Mouse (Mus musculus): ENCODE results near the gene A530084C06Rik. TPM values are rescaled to one million over a fixed set of nuclear protein-coding genes. Genes with fewer than 3 reads are reported as not detected.

Gene A530084C06Rik
- not detected in 2 replicates for polyA plus RNA-seq (2011; ENCODE audit: insufficient read depth, insufficient read length, low replicate concordance, missing spikeins)

DNA sequence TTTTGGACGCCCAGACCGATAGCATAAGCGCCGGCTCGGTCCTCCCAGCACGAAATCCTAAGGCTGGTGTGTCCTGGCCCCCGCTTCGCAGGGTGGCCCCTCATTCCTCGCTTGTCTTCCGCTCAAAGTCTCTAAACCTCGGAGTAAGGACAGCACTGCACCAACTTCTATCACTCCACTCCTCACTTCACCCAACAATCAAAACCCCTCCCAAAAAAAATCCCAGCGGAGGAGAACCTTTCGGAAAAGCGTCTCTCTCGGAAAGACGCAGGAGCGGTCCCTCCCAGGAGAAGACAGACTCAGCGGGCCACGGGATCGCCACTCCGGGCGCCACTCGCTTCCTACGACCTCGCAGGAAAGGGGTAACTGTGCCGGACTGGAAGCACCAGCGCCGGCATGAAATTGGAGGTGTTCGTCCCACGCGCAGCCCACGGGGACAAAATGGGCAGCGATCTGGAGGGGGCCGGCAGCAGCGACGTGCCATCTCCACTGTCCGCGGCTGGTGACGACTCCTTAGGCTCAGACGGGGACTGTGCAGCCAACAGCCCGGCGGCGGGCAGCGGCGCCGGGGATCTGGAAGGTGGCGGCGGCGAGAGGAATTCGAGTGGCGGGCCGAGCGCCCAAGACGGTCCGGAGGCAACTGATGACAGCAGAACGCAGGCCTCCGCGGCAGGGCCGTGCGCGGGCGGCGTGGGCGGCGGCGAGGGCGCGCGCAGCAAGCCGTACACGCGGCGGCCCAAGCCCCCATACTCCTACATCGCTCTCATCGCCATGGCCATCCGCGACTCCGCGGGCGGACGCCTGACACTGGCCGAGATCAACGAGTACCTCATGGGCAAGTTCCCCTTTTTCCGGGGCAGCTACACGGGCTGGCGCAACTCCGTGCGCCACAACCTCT is at the start of gene A530084C06Rik:
Gene A530084C06Rik, minus strand, starts transcription at position 813 of the 898 bp plus-strand sequence.
- Histone ChIP-seq H3K4me1 (ENCODE audit: control insufficient read depth, insufficient read depth, low read length) (no peaks in the 10 kb centered on the region), H3K27ac (ENCODE audit: control insufficient read depth, insufficient read depth, low read depth, low read length, poor library complexity) (no peak within 1 kb of the TSS), H3K4me3 (replicated peaks; ENCODE audit: control insufficient read depth, low read depth, low read length) (no peak within 1 kb of the TSS)
- WGBS = 2% methylated on average over 88 of the region's 88 CpGs
- TF ChIP-seq CTCF (IDR thresholded peaks at IDR 0.05; ENCODE audit: control insufficient read depth, insufficient read depth, low read length) (no peak), POLR2A (IDR thresholded peaks at IDR 0.05; ENCODE audit: borderline replicate concordance, control insufficient read depth, low read depth, low read length) (no peak)

- 81% methylated on average over 6 of the region's 6 CpGs for WGBS
- no peak overlapping the region for H3K4me3 ChIP-seq (replicated peaks; ENCODE audit: control insufficient read depth, low read depth, low read length)
Measured at GRCm38 (mm10) chr13:31603964-31604363, 44.8 kb upstream of the A530084C06Rik start.

GRCm38 (mm10) chr13:31599576-31599975 is 40.4 kb upstream of the A530084C06Rik start:
- no peaks in the 10 kb centered on the region for H3K4me1 ChIP-seq (ENCODE audit: control insufficient read depth, insufficient read depth, low read length)
- 85% methylated on average over 5 of the region's 5 CpGs for WGBS
- H3K27ac ChIP-seq (ENCODE audit: control insufficient read depth, insufficient read depth, low read depth, low read length, poor library complexity) = no peak overlapping the region
- TF ChIP-seq POLR2A (IDR thresholded peaks at IDR 0.05; ENCODE audit: borderline replicate concordance, control insufficient read depth, low read depth, low read length) (no peak), CTCF (IDR thresholded peaks at IDR 0.05; ENCODE audit: control insufficient read depth, insufficient read depth, low read length) (no peak)
- H3K4me3 ChIP-seq (replicated peaks; ENCODE audit: control insufficient read depth, low read depth, low read length) = no peak overlapping the region

More at GRCm38 (mm10) chr13:31603964-31604363, 44.8 kb upstream of the A530084C06Rik start:
- no peaks in the 10 kb centered on the region for H3K4me1 ChIP-seq (ENCODE audit: control insufficient read depth, insufficient read depth, low read length)
- no peak overlapping the region for H3K27ac ChIP-seq (ENCODE audit: control insufficient read depth, insufficient read depth, low read depth, low read length, poor library complexity)
- TF ChIP-seq POLR2A (IDR thresholded peaks at IDR 0.05; ENCODE audit: borderline replicate concordance, control insufficient read depth, low read depth, low read length) = no peak

DNA sequence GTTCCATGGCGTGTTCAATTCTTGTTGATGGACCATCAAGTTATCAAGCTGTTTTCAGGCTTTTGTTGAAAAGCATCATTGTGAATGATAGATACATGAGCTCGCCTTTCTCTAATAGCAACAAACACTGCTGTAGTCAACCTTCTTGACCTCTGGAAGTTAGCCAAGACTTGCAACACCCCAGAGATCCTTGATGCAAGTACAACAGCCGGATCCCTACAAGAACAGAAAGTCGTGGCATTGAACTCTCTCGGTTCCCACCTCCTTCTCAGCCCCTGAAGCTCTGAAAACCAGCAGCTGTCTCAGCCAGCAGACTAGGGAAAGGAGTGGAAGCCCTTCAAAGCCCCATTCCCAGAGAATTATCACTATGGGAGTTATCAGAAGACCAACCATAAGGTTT is 28.2 kb upstream of the A530084C06Rik start:
- no peak for TF ChIP-seq CTCF (IDR thresholded peaks at IDR 0.05; ENCODE audit: control insufficient read depth, insufficient read depth, low read length)
- TF ChIP-seq POLR2A (IDR thresholded peaks at IDR 0.05; ENCODE audit: borderline replicate concordance, control insufficient read depth, low read depth, low read length) = no peak
- Histone ChIP-seq H3K27ac (ENCODE audit: control insufficient read depth, insufficient read depth, low read depth, low read length, poor library complexity) (no peak overlapping the region), H3K4me3 (replicated peaks; ENCODE audit: control insufficient read depth, low read depth, low read length) (no peak overlapping the region), H3K4me1 (ENCODE audit: control insufficient read depth, insufficient read depth, low read length) (no peaks in the 10 kb centered on the region)
- WGBS = 71% methylated on average over 5 of the region's 5 CpGs

GRCm38 (mm10) chr13:31579866-31580265 is 20.7 kb upstream of the A530084C06Rik start:
- Histone ChIP-seq H3K4me3 (replicated peaks; ENCODE audit: control insufficient read depth, low read depth, low read length) (no peak overlapping the region), H3K4me1 (ENCODE audit: control insufficient read depth, insufficient read depth, low read length) (no peaks in the 10 kb centered on the region), H3K27ac (ENCODE audit: control insufficient read depth, insufficient read depth, low read depth, low read length, poor library complexity) (no peak overlapping the region)
- TF ChIP-seq POLR2A (IDR thresholded peaks at IDR 0.05; ENCODE audit: borderline replicate concordance, control insufficient read depth, low read depth, low read length) = no peak
- no peak for TF ChIP-seq CTCF (IDR thresholded peaks at IDR 0.05; ENCODE audit: control insufficient read depth, insufficient read depth, low read length)
- 64% methylated on average over 9 of the region's 9 CpGs for WGBS

DNA sequence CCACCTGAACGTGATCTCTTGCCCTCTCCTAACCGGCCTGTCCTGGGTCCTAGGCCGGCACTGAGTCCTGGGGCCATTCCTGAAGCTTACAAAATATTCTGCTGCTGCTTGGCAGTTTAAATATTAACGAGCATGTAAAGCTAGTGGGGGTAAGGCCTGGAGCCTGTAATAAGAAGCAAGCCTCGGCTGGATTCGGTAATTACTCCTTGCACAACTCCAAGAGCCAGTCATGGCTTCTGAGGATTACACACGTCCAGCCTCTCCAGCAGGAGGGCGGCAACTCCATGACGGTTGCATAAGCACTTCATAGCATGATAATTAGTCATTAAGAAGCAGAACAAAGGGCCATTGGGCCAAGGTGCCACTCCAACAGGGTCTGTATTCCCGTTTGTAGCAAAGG is 19.3 kb upstream of the A530084C06Rik start:
- no peak overlapping the region for H3K4me3 ChIP-seq (replicated peaks; ENCODE audit: control insufficient read depth, low read depth, low read length)
- TF ChIP-seq CTCF (IDR thresholded peaks at IDR 0.05; ENCODE audit: control insufficient read depth, insufficient read depth, low read length) (no peak), POLR2A (IDR thresholded peaks at IDR 0.05; ENCODE audit: borderline replicate concordance, control insufficient read depth, low read depth, low read length) (no peak)
- no peaks in the 10 kb centered on the region for H3K4me1 ChIP-seq (ENCODE audit: control insufficient read depth, insufficient read depth, low read length)
- no peak overlapping the region for H3K27ac ChIP-seq (ENCODE audit: control insufficient read depth, insufficient read depth, low read depth, low read length, poor library complexity)
- WGBS = 74% methylated on average over 10 of the region's 10 CpGs

DNA sequence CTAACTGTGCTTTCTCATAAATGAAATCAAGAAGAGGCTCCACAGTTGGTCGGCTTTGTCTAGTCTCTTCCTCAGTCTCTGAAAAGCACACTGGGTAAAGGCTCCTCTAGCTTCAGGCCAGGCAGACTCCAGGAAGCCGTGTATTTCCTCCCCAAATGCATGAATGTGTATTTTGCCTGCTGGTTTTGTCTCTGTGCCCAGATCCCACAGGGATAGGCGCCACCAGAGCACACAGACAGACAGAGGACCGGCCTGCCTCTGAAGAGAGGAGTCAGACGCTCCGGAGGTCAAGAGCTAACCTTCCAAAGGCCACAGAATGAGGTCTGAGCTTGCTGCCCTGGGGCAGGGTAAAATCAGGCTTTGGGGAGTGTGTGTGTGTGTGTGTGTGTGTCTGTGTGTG is 18.4 kb upstream of the A530084C06Rik start:
- Histone ChIP-seq H3K27ac (ENCODE audit: control insufficient read depth, insufficient read depth, low read depth, low read length, poor library complexity) (no peak overlapping the region), H3K4me3 (replicated peaks; ENCODE audit: control insufficient read depth, low read depth, low read length) (no peak overlapping the region), H3K4me1 (ENCODE audit: control insufficient read depth, insufficient read depth, low read length) (no peaks in the 10 kb centered on the region)
- TF ChIP-seq POLR2A (IDR thresholded peaks at IDR 0.05; ENCODE audit: borderline replicate concordance, control insufficient read depth, low read depth, low read length) (no peak), CTCF (IDR thresholded peaks at IDR 0.05; ENCODE audit: control insufficient read depth, insufficient read depth, low read length) (no peak)
- WGBS = 44% methylated on average over 6 of the region's 6 CpGs

GRCm38 (mm10) chr13:31576696-31577095 is 17.6 kb upstream of the A530084C06Rik start:
- 80% methylated on average over 4 of the region's 4 CpGs for WGBS
- no peaks in the 10 kb centered on the region for H3K4me1 ChIP-seq (ENCODE audit: control insufficient read depth, insufficient read depth, low read length)
- no peak overlapping the region for H3K27ac ChIP-seq (ENCODE audit: control insufficient read depth, insufficient read depth, low read depth, low read length, poor library complexity)
- H3K4me3 ChIP-seq (replicated peaks; ENCODE audit: control insufficient read depth, low read depth, low read length) = no peak overlapping the region
- TF ChIP-seq POLR2A (IDR thresholded peaks at IDR 0.05; ENCODE audit: borderline replicate concordance, control insufficient read depth, low read depth, low read length) = no peak
- TF ChIP-seq CTCF (IDR thresholded peaks at IDR 0.05; ENCODE audit: control insufficient read depth, insufficient read depth, low read length) = no peak

All from bone marrow, adult 2 months (tissue).